Mouse (Mus musculus): Measurements from ENCODE around the gene Atp11b. TPM values are rescaled to one million over a fixed set of nuclear protein-coding genes. Genes with fewer than 3 reads are reported as not detected.

Gene Atp11b
- polyA plus RNA-seq, 1 experiment = 45.4 TPM

DNA sequence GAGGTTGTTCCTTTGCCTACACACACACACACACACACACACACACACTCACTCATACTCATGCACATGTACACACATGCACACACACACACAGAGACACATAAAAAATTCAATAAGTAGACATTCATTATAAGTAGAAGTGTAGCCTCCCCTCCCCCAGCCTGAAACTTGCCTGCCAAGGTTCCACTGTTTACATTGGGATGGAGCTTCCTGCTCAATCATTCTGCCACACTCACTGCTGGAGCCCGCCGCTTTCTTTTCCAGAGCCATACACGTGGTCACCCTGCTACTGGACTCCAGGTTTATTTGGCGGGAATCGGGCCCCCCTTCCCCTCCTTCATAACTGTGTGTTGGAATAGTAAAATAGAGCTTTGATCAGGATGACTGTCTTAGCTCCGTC lies 24.4 kb upstream of the Atp11b start:
- Histone ChIP-seq H3K4me1 (ENCODE audit: control insufficient read depth, insufficient read depth, low read length) (no peaks in the 10 kb centered on the region), H3K4me3 (ENCODE audit: insufficient read depth, low read length) (no peak overlapping the region), H3K27ac (ENCODE audit: insufficient read depth, low read length) (no peak overlapping the region)
- TF ChIP-seq CTCF (IDR thresholded peaks at IDR 0.05; ENCODE audit: borderline replicate concordance, insufficient read depth, low read length) (no peak), POLR2A (IDR thresholded peaks at IDR 0.05; ENCODE audit: low read depth, low read length) (no peak)

GRCm38 (mm10) chr3:35731981-35732777 lies 21.7 kb upstream of the Atp11b start:
- TF ChIP-seq POLR2A (IDR thresholded peaks at IDR 0.05; ENCODE audit: low read depth, low read length) (no peak), CTCF (IDR thresholded peaks at IDR 0.05; ENCODE audit: borderline replicate concordance, insufficient read depth, low read length) (no peak)
- Histone ChIP-seq H3K4me1 (ENCODE audit: control insufficient read depth, insufficient read depth, low read length) (no peaks in the 10 kb centered on the region), H3K4me3 (ENCODE audit: insufficient read depth, low read length) (no peak overlapping the region), H3K27ac (ENCODE audit: insufficient read depth, low read length) (no peak overlapping the region)

DNA sequence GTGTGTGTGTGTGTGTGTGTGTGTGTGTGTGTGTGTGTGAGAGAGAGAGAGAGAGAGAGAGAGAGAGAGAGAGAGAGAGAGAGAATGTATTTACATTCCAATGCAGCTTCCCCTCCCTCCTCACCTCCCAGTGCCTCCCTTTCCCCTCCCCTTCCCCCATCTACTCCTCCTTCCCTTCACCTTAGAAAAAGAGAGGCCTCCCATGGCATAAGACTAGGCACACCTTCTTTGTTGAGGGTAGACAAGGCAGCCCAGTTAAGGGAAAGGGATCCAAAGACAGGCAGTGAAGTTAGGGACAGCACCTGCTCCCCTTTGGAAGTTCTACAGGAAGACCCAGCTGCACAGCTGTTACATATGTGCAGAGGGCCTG lies 21.1 kb upstream of the Atp11b start:
- no peaks in the 10 kb centered on the region for H3K4me1 ChIP-seq (ENCODE audit: control insufficient read depth, insufficient read depth, low read length)
- H3K4me3 ChIP-seq (ENCODE audit: insufficient read depth, low read length) = no peak overlapping the region
- H3K27ac ChIP-seq (ENCODE audit: insufficient read depth, low read length) = no peak overlapping the region
- TF ChIP-seq POLR2A (IDR thresholded peaks at IDR 0.05; ENCODE audit: low read depth, low read length) = no peak
- no peak for TF ChIP-seq CTCF (IDR thresholded peaks at IDR 0.05; ENCODE audit: borderline replicate concordance, insufficient read depth, low read length)

- H3K27ac ChIP-seq (ENCODE audit: insufficient read depth, low read length) = no peak overlapping the region
These were observed 19.4 kb upstream of the Atp11b start for GRCm38 (mm10) chr3:35734509-35734908.

GRCm38 (mm10) chr3:35738071-35738470 lies 15.8 kb upstream of the Atp11b start:
- TF ChIP-seq CTCF (IDR thresholded peaks at IDR 0.05; ENCODE audit: borderline replicate concordance, insufficient read depth, low read length) (no peak), POLR2A (IDR thresholded peaks at IDR 0.05; ENCODE audit: low read depth, low read length) (no peak)
- Histone ChIP-seq H3K4me1 (ENCODE audit: control insufficient read depth, insufficient read depth, low read length) (no peaks in the 10 kb centered on the region), H3K27ac (ENCODE audit: insufficient read depth, low read length) (no peak overlapping the region), H3K4me3 (ENCODE audit: insufficient read depth, low read length) (no peak overlapping the region)

More at GRCm38 (mm10) chr3:35734509-35734908, 19.4 kb upstream of the Atp11b start:
- TF ChIP-seq POLR2A (IDR thresholded peaks at IDR 0.05; ENCODE audit: low read depth, low read length) = no peak
- no peak for TF ChIP-seq CTCF (IDR thresholded peaks at IDR 0.05; ENCODE audit: borderline replicate concordance, insufficient read depth, low read length)
- no peak overlapping the region for H3K4me3 ChIP-seq (ENCODE audit: insufficient read depth, low read length)
- no peaks in the 10 kb centered on the region for H3K4me1 ChIP-seq (ENCODE audit: control insufficient read depth, insufficient read depth, low read length)

DNA sequence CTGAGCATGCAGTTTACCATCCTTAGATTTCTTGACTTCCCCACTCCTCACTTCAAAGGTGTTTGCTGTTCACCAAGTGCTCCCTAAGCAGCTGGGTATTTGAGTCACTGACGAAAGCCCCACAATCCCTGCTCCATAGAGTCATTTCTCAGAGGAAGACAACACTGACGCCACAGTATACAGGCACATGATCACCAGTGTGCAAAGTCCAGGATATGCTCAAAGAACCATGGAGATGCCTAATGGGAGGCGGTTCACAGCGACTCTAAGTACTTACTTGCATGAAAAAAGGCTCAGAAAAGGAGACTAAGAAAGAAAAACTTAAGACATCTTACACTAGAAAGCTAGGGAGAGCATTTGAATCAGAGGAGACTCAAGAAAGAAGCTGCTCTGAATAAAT lies 8.9 kb upstream of the Atp11b start:
- H3K4me1 ChIP-seq (ENCODE audit: control insufficient read depth, insufficient read depth, low read length) = no peaks in the 10 kb centered on the region
- H3K27ac ChIP-seq (ENCODE audit: insufficient read depth, low read length) = no peak overlapping the region
- H3K4me3 ChIP-seq (ENCODE audit: insufficient read depth, low read length) = no peak overlapping the region
- TF ChIP-seq POLR2A (IDR thresholded peaks at IDR 0.05; ENCODE audit: low read depth, low read length) = no peak
- TF ChIP-seq CTCF (IDR thresholded peaks at IDR 0.05; ENCODE audit: borderline replicate concordance, insufficient read depth, low read length) = no peak

- Histone ChIP-seq H3K4me1 (ENCODE audit: control insufficient read depth, insufficient read depth, low read length) (no peaks in the 10 kb centered on the region), H3K27ac (ENCODE audit: insufficient read depth, low read length) (no peak overlapping the region), H3K4me3 (ENCODE audit: insufficient read depth, low read length) (no peak overlapping the region)
- no peak for TF ChIP-seq POLR2A (IDR thresholded peaks at IDR 0.05; ENCODE audit: low read depth, low read length)
- TF ChIP-seq CTCF (IDR thresholded peaks at IDR 0.05; ENCODE audit: borderline replicate concordance, insufficient read depth, low read length) = no peak
These were observed 7.0 kb upstream of the Atp11b start for GRCm38 (mm10) chr3:35746840-35747456.

DNA sequence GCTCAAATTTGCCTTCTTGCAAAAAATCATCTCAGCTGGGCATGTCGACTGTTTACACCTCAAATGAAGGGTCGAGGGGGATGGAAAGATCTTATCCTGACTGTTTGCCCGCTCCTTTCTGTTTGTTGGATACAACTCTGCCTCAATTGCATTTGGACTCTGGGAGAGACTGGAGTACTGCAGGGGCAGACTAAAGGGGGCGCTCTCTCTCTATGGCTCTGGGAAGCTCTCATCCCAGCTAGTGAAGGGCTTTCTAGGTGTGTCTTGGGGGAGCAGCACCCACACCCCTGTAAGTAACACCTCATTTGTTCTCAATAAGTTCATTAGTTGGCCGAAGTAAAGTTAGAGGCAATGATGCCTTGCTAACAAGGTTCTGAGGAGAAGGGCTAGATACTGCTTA lies 3.6 kb upstream of the Atp11b start:
- no peak overlapping the region for H3K4me3 ChIP-seq (ENCODE audit: insufficient read depth, low read length)

DNA sequence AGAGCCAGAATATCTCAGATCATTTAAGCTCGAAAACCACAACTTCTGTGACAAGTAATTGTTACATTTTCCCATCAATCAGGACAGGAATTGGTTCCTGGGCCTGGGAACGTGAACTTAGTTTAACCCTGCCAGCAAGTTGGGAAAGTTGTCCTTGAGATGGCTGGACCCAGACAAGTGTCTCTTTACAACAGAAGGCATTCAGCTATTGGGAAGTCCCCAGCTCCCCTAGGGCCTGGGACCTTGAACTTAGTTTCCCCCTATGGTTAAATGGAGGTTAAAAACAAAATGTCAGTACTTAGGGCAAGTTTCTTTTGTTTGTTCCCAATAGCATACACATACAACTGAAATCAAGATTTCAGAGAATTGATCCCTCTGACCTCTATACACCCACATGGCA lies 2.2 kb upstream of the Atp11b start:
- H3K27ac ChIP-seq (ENCODE audit: insufficient read depth, low read length) = no peak overlapping the region
- TF ChIP-seq POLR2A (IDR thresholded peaks at IDR 0.05; ENCODE audit: low read depth, low read length) (no peak), CTCF (IDR thresholded peaks at IDR 0.05; ENCODE audit: borderline replicate concordance, insufficient read depth, low read length) (no peak)
- no peaks in the 10 kb centered on the region for H3K4me1 ChIP-seq (ENCODE audit: control insufficient read depth, insufficient read depth, low read length)
- H3K4me3 ChIP-seq (ENCODE audit: insufficient read depth, low read length) = no peak overlapping the region

More for the DNA sequence above, 3.6 kb upstream of the Atp11b start:
- Histone ChIP-seq H3K27ac (ENCODE audit: insufficient read depth, low read length) (no peak overlapping the region), H3K4me1 (ENCODE audit: control insufficient read depth, insufficient read depth, low read length) (no peaks in the 10 kb centered on the region)
- TF ChIP-seq POLR2A (IDR thresholded peaks at IDR 0.05; ENCODE audit: low read depth, low read length) (no peak), CTCF (IDR thresholded peaks at IDR 0.05; ENCODE audit: borderline replicate concordance, insufficient read depth, low read length) (no peak)

DNA sequence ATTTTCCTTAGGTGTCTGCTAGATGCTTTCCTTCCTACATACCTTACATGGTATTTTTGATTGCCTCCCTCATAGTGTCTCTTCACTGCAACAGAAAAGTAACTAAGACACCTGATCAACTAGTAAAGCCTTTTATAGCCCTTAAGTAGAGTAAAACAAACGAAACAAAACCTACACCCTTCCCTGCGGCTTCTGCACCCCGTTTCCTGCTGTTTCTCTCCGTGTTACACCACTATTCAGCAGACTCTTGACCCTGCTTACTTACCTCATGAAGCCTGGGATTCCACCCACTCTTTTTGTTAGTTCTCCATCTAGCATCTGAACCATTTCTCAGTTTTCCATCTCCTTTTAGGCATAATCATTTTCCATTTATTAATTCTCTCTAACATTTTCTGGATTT lies 8.8 kb downstream of the Atp11b start:
- no peak for TF ChIP-seq POLR2A (IDR thresholded peaks at IDR 0.05; ENCODE audit: low read depth, low read length)
- TF ChIP-seq CTCF (IDR thresholded peaks at IDR 0.05; ENCODE audit: borderline replicate concordance, insufficient read depth, low read length) = no peak
- no peak overlapping the region for H3K4me3 ChIP-seq (ENCODE audit: insufficient read depth, low read length)
- no peaks in the 10 kb centered on the region for H3K4me1 ChIP-seq (ENCODE audit: control insufficient read depth, insufficient read depth, low read length)
- no peak overlapping the region for H3K27ac ChIP-seq (ENCODE audit: insufficient read depth, low read length)
